Mouse (Mus musculus): ENCODE data around the gene Bmp7. TPM values are rescaled to one million over a fixed set of nuclear protein-coding genes. Genes with fewer than 3 reads are reported as not detected.

Bmp7 gene
- total RNA-seq, 2 experiments from 2014 or later, result 10.3 to 10.7 TPM

DNA sequence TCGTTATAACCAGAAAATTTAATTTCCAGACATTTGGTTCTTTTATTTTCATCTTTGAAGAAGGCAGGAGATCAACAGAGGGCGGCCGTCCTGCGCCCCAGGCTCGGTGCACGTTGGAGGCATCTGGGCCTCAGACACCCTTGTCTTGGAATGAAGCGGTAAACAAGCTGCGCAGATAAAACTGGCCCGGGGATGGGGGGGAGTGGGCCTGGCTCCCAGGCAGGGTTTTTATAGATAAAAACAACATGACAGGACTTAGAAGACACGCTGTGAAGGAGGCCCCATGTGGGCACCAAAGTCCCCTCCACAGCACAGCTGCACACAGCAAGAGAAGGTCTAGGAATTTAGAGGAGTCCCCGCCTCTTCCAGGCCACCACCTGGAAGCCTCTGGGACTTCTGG lies 10.6 kb upstream of the Bmp7 start:
- peak in 1 of 2 experiments; percentile 57 for DNase-seq (ENCODE audit: extremely low spot score in 1 of 2, low spot score in 2 of 2)
- intact Hi-C loops (cut with DNase I), result no loop called here

DNA sequence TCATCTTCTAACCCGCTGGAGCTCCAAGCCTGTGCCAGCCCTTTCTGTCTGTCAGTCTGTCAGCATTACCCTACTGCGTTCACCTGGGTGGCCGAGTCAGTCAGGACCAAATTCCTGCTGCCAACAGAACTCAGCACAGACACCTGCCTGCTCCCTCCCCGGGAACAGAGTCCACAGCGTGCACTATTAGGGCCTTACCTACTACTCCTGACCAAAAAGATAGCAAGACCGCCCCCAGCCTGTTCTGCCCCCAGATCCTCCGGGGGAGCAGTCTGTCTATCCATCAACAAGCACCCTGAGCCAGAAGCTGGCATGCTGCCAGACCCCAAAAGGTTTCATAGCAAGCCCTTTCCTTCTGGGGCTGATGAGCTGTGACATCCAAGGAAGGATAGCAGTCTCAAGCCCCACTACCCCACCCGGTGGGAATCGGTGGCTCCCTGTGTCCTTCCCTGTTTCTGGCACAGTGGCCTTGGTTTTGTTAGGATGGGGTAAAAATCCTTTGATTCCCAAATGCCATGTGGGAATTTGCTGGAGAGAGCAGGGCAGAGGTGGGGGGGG lies 10.1 kb upstream of the Bmp7 start:
- DNase-seq (ENCODE audit: extremely low spot score in 1 of 2, low spot score in 2 of 2), result peak in 1 of 2 experiments; percentile 48
- intact Hi-C loops (cut with DNase I), result no loop called here

DNA sequence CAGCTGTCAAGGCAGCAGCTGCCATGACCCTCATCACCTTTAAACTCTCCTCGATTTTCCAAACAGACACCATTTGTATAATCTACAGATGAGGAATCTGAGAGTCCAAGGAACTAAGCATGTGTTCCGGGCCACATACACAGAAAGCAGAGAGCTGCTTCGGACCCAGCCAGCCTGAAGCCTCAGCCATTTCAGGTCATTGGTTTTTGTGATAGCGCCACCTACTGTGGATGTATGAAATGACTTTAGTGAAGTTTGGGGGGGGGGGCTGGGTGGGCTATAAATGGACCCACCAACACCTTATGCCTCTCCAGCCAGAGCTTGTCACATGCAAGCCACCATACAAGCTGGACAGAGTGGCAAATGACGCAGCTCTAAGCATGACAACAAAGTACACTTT lies 8.9 kb upstream of the Bmp7 start:
- intact Hi-C loops (cut with DNase I), result no loop called here
- no peak for DNase-seq (ENCODE audit: extremely low spot score in 1 of 2, low spot score in 2 of 2)

DNA sequence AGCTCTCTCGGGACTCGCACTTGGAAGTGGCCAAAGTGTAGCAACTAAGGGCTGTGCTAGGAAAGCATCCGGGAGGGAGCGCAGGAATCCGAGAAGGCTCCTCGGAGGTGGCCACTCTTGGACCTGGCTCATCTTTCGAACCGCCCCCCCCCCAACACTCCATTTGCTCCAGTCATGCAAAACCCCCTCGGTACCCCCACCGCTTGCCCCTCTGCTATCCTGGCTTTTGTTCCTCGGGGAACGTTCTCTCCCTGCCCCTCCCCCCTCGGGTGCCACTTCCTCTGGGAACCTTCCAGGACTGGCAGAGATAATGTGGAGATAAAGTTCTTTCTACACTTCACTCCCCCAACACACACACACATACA lies 660 bp upstream of the Bmp7 start:
- no peak for DNase-seq (ENCODE audit: extremely low spot score in 1 of 2, low spot score in 2 of 2)
- intact Hi-C loops (cut with DNase I), result no loop called here

DNA sequence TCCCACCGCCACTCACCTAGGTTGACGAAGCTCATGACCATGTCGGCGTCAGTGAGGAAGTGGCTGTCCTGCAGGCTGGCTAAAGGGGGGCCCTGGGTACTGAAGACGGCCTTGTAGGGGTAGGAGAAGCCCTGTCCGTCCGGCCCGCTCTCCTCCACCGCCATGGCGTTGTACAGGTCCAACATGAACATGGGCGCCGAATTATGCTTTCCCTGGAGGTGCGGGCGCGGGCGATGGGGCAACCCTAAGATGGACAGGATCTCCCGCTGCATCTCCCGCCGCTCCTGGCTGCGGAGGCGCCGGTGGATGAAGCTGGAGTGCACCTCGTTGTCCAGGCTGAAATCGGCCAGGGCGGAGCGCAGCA lies 500 bp downstream of the Bmp7 start:
- intact Hi-C loops (cut with DNase I), result no loop called here
- no peak for DNase-seq (ENCODE audit: extremely low spot score in 1 of 2, low spot score in 2 of 2)

DNA sequence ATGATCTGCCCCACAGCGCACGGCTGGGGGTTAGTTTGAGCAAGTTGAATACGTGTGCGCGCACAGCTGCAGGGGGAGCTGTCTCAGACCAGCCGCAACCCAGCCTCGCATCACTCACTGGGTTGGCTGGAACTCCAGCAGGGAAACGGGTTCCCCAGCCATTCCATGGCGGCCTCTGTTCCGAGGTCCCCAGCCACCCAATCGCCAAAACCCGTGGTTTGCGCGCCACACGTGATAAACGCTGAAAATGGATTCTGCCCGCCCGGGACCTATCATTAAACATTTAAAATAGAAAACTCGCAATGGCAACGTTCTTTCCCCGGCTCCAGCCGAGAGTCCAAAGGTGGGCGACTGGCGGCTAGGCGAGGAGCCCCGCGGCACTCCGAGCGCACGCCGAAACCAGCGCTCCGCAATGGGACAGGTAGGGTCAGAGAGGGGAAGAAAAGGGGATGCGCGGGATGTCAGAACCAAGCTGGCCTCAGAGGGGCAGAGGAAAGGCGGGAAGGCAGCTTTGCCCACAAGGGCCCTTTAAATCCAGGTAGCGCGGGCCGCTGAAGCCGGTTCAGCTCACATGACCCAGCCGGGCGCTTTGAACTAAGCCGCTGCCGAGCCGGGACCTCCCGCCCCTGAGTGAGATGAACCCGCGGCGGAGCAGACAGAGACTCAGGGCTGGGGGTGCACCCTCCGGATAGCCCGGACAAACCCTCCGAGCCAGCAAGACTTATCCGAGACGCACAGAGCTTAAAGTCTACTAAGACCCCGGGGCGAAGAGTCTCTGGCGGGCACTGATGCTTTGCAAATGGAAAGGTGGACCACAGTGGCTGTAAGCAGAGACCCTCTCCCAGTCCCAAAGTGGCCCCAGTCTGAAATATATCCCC lies 1.1 kb downstream of the Bmp7 start:
- DNase-seq (ENCODE audit: extremely low spot score in 1 of 2, low spot score in 2 of 2), result no peak
- intact Hi-C loops (cut with DNase I), result no loop called here

DNA sequence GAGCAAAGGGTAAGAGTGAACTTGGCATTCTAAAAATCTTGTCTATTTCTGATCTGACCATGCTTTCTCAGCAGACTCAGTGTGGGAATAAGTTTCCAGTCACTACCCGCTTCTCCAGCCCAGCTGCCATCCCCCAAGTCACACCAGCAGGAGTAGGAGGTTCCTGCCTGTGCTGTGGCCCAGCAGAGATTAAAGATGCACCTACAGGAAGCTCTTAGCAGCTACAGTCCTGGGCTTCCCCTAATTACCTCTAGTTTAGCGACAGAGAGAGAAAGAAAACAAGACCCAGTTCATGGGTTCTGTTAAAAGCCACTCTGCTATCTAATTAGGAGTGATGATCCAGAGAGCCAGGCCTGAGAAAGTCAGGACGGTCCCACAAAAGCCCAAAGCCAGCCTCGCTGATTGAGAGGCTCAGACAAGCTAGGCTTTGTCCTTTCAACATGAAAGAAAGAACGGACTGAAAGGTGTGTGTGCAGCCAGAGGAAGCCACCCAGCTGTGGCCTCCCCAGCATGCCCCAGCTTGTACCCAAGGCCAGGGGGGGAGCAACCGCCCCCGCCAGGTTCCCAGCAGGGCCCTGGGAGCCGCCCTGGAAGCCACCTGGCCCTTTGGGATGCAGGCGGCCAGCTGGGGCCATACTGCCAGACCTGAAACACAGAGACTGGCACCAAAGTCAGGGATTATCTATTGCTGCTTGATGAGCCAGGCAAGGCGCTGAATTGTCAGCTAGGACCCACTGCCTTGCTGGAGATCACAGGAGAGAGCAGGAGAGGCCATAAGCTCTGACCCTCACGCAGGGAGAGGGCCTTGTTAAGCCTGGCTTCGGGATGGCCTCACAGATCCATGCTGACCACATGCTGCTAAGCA lies 2.6 kb downstream of the Bmp7 start:
- intact Hi-C loops (cut with DNase I), result no loop called here
- DNase-seq (ENCODE audit: extremely low spot score in 1 of 2, low spot score in 2 of 2), result no peak

DNA sequence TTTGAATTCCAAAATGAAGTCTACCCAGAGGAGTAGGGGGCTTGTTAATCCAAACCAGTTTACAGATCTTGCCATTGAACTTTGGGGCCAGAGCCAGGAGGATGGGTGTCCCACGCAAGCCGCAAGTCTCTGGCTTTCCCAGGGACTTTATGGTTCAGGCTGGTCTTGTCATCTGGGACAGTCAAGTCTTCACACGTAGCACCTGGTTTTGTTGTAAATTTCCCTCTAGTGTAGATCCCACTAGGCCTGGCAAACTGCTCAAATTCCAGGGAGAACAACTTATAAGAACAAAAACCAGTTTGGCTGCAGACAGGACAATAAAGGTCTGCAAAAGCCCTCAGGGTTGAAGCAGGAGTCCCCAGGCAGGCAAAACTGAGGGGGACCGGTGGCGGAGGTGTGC lies 3.3 kb downstream of the Bmp7 start:
- intact Hi-C loops (cut with DNase I), result no loop called here
- no peak for DNase-seq (ENCODE audit: extremely low spot score in 1 of 2, low spot score in 2 of 2)

DNA sequence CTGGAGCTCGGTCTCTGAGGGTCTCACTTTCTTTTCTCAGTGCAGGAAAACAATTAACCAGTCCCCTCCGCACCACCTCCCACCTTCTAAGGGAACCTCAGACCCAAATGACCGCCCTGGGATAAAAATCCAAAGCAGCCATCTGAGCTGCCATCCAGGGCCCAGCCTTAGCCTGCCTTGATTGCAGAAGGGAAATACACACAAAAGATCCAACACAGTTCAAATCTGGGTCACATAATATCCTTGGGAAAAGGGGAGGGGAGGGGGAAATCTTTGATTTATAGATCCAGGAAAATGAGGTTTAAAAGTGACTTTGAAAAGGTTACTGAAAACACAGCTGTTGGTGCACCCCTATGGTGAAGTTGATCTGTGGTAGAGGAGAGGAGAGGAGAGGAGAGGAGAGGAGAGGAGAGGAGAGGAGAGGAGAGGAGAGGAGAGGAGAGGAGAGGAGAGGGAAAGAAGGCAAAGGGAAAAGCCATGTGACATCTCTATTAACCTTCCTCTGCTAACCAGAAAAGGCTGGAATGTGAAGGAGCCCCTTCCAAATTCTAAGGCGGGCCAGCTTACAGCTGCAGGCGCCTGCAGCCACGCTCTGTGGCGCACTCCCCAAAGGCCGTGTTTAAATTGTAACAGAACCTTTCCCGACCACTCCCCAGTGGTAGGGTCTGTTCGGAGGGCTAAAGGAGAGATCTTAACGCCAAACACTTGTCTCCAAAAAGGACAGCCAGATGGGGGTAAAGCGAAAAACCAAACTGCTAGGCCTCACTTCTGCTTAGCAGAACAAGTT lies 4.2 kb downstream of the Bmp7 start:
- no peak for DNase-seq (ENCODE audit: extremely low spot score in 1 of 2, low spot score in 2 of 2)
- intact Hi-C loops (cut with DNase I), result no loop called here

DNA sequence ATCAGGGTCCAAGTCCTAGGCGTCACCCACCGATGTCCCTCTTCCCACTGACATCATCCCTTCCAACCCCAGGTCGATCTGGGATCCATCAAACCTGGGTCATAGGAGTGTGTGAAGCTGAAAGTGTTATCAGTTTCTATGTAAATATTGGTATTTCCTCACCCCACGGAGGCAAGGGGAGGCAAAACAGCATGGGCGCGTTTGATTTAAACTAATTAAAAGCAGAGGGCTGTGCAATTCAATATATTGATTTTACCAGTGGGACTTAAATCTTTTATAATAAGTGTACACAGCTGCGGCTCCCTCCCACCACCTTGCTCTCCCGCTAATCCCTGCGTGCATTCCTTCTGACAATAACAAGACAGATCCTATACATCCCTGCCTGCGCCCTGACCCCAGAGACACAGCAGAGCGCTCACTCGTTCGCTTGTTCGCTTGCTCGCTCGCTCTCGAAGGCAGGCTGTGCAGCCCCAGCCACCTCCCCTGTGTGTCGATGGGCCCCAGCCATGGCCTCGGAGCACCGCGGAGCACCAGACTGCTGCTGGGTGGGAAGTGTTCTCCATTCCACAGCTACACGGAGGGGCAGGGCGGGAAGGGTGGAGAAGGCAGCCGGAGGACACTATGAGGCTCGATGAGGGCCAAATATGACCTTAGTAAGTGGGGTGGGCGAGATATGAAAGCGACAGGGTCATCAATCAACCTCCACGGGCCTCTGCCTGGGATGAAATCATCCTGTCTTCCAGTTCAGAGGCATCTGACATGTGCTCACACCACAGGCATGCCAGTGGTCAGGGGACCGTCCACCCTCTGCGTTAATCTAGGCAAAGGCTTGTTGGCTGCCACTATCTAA lies 5.0 kb downstream of the Bmp7 start:
- no peak for DNase-seq (ENCODE audit: extremely low spot score in 1 of 2, low spot score in 2 of 2)
- intact Hi-C loops (cut with DNase I), result no loop called here

DNA sequence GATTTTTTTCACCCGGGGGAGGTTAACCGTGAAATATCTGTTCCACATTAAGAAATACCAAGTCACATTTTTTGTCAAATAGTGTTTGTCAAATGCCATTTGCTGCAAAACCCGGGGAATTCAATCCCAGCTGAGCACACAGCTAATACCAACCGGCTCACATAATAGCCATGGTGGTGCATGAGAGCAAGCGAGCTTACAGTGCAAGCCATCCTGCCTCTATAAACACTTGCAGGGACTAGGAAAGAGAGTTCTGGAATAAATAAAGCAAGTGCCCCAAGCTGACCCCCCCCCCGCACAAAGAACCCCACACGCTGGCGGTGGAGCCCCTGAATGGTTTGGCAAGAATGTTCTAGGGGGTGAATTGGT lies 5.7 kb downstream of the Bmp7 start:
- DNase-seq (ENCODE audit: extremely low spot score in 1 of 2, low spot score in 2 of 2), result no peak
- intact Hi-C loops (cut with DNase I), result no loop called here

DNA sequence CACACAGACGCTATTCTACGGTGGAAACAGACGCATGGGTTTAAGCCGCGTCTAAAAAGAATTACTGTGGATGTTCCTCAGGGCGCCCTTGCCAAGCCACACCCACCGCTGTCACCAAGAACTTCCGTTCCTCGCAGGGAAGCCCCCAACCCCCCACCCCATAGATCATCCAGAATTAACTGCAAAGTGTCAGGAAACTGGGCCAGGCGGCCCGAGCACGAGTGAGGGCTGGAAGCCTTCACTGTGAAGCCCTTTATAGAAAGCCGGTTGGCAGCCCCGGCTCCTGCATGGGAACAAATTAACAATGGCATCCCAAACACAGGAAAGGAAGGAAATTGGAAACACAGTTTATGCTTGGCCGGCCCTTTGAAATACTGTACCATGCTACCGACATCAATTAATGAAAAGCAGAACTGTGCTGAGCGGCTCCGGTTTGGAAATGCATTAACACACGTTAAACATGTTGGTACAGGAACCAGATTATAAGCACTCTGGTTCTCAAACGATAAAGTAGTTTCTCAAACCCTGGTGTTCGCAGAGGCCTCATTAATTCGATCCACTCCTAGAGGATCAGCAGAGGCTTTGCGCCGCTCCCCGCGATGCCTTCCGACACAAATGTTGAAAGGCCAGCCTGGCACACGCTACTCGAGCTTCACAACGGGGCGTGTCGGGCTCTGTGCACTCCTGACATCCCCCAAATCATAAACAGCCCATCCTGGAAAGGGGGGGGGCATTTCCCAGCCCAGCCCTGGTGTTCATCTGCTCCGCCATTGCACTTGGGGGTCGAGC lies 6.3 kb downstream of the Bmp7 start:
- DNase-seq (ENCODE audit: extremely low spot score in 1 of 2, low spot score in 2 of 2), result peak in 1 of 2 experiments; percentile 70
- intact Hi-C loops (cut with DNase I), result no loop called here

DNA sequence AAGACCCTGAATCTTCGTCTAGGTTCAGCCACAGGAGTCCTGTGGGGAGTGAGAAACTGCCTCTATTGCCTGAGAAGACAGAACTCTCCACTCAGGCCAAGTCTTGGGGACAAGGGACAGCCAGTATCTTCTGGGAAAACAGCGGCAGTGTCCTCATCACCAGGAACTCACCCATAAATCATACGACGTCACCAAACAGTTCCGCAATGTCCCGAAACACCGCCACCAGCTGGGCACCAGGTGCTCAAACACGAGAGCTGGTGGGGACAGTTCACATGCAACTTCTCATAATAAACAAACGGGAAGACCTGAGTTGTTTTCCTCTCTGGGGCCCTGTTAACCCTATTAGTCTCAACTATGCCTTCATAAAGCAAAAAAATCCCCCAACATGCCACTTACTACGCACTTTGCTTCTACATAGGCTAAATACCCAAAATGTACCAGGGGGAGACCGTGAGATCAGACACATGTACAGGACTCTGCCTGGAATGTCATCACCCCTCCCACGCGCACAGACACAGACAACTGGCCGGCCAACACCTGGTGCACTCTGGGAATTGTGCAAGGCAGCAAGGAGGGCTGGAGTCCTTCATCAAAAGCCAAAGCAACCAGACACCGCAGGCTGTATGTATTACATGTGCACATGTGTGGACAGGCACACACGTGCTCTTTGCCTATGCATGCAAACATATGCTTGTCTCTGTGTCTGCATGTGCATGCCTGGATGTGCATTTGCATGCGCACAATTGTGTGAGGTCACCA lies 8.8 kb downstream of the Bmp7 start:
- no peak for DNase-seq (ENCODE audit: extremely low spot score in 1 of 2, low spot score in 2 of 2)
- intact Hi-C loops (cut with DNase I), result no loop called here

DNA sequence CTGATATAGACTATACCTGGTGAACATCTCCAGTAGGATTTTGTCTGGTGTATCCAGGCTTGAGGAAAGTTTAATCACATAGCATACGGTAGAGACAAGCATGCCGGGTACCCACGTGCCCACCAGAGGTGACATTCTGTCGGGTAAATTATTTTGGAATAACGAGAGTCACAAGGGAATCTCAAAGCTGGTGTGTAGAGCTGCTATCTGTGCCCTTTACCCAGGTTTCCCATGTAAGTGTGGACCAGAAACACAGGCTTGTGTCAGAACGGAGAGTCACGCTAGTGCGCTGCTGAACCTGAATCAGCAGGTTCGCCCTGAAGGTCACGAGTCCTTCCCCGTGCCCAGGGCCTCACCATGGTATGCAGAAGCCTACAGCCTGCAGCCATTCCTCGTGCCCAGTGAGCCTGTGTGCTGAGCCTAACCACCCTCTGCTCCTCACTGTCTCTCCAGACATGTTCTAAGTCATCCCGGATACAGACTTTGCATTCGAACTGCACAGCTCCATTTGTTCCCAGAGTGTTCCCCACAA lies 10.2 kb downstream of the Bmp7 start:
- intact Hi-C loops (cut with DNase I), result no loop called here

DNA sequence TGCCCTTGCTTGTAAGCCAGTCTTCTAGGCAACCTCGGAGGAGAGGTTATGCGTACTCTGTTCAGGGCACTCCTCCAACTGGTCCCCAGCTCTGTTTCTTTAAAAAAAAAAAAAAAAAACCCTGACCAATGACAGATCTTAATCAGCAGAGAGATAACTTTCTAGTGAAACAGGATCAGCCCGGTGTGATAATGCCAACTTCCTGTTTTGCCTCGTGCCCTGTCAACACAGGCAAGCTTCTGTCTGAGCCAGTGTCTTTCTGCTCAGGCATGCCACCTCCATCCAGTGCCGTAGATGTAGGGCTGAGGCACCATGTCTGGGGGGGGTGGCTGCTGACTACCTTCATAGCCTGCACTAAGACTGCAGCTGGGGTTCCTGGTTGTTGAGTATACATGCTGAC lies 12.5 kb downstream of the Bmp7 start:
- no peak for DNase-seq (ENCODE audit: extremely low spot score in 1 of 2, low spot score in 2 of 2)
- intact Hi-C loops (cut with DNase I), result no loop called here

More for the DNA sequence above, 10.2 kb downstream of the Bmp7 start:
- DNase-seq (ENCODE audit: extremely low spot score in 1 of 2, low spot score in 2 of 2), result no peak

DNA sequence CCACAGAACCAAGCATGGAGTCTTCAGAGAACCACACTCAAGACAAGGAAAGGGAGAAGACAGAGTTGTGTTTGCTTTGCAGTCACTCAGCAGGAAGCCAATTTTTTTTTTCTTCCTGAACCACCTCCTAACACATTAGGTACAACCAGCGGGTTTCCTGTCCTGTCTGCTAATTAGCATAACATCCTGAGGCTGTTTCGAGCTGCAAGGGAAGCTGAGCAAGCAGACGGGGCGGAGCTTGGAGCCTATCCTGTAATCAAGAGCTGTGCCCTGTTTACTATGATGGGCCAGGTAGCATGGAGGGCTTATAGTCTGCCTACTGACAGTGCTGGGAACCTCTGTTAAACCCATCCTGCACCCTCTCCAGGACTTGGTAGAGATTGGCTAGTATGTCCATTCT lies 13.8 kb downstream of the Bmp7 start:
- no peak for DNase-seq (ENCODE audit: extremely low spot score in 1 of 2, low spot score in 2 of 2)
- intact Hi-C loops (cut with DNase I), result no loop called here

DNA sequence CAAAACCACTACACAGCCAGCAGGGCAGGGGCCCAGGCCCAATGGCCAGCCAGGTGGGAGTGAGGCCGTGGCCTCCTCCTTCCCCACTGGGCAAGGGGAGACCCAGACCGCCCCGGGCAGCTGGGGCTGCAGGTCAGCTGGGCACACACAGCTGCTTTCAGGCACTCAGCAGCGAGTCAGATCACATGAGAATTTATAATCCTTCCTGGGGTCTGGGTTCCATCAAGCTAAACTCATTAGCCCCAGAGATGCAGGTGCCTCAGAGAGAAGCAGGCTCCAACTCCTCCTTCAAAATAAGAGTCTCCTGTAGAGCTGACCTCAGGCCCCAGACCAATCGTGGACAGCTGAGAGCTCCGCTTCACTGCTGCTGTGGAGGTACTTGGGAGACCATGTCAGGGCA lies 15.2 kb downstream of the Bmp7 start:
- intact Hi-C loops (cut with DNase I), result no loop called here
- DNase-seq (ENCODE audit: extremely low spot score in 1 of 2, low spot score in 2 of 2), result no peak

Measured in left cerebral cortex, postnatal 10 days (tissue).